Mouse (Mus musculus): ENCODE results near the gene Itgav.

- TF ChIP-seq CHD1 (IDR thresholded peaks at IDR 0.05; ENCODE audit: low read depth, low read length): no peak
- TF ChIP-seq CTCF (IDR thresholded peaks at IDR 0.05 in 2 of 3, conservative IDR thresholded peaks at IDR 0.05 in 1 of 3; ENCODE audit: control insufficient read depth in 1 of 3, insufficient read depth in 1 of 3, low read depth in 2 of 3, low read length in 3 of 3, poor library complexity in 1 of 3, severe bottlenecking in 1 of 3): no peak
- no peak for TF ChIP-seq MXI1 (IDR thresholded peaks at IDR 0.05; ENCODE audit: low read depth, low read length)
- no peak for TF ChIP-seq USF1 (IDR thresholded peaks at IDR 0.05; ENCODE audit: low read depth, low read length)
- no peak for TF ChIP-seq E2F4 (IDR thresholded peaks at IDR 0.05; ENCODE audit: borderline replicate concordance, low read depth, low read length)
- no peak for TF ChIP-seq EP300 (IDR thresholded peaks at IDR 0.05; ENCODE audit: low read depth in 1 of 2, low read length in 2 of 2)
- no peak for TF ChIP-seq RAD21 (IDR thresholded peaks at IDR 0.05; ENCODE audit: low read depth, low read length)
- no peak for TF ChIP-seq MAFK (IDR thresholded peaks at IDR 0.05; ENCODE audit: borderline replicate concordance, low read depth, low read length)
- no peak for TF ChIP-seq CHD2 (IDR thresholded peaks at IDR 0.05; ENCODE audit: low read length)
- TF ChIP-seq MEF2A (IDR thresholded peaks at IDR 0.05; ENCODE audit: extremely low read depth, insufficient replicate concordance, low read depth, low read length, poor library complexity, severe bottlenecking): no peak
- no peak for TF ChIP-seq POLR2A (IDR thresholded peaks at IDR 0.05; ENCODE audit: control insufficient read depth in 1 of 2, insufficient read depth in 1 of 2, low read depth in 1 of 2, low read length in 2 of 2, poor library complexity in 1 of 2)
- TF ChIP-seq MYB (IDR thresholded peaks at IDR 0.05; ENCODE audit: low read depth, low read length): no peak
- TF ChIP-seq HCFC1 (IDR thresholded peaks at IDR 0.05; ENCODE audit: low read depth, low read length): no peak
- no peak for TF ChIP-seq POLR2AphosphoS5 (IDR thresholded peaks at IDR 0.05; ENCODE audit: borderline replicate concordance, low read depth, low read length)
Measured at GRCm38 (mm10) chr2:83813273-83813892, 89.2 kb downstream of the Itgav start.
